Mouse (Mus musculus) bone marrow macrophage, adult 2 months (primary cell): Measurements from ENCODE around the gene Cs.

Source experiments
- CTCF ChIP-seq: IDR thresholded peaks from 2 replicates; pipeline ENCODE4 v1.5.1; 2012; ENCODE audit warnings: low read depth, mild to moderate bottlenecking, low read length, moderate library complexity
- POLR2A ChIP-seq: IDR thresholded peaks from 2 replicates; pipeline ENCODE4 v1.6.1; 2012; ENCODE audit warnings: mild to moderate bottlenecking, low read depth, low read length, borderline replicate concordance

DNA sequence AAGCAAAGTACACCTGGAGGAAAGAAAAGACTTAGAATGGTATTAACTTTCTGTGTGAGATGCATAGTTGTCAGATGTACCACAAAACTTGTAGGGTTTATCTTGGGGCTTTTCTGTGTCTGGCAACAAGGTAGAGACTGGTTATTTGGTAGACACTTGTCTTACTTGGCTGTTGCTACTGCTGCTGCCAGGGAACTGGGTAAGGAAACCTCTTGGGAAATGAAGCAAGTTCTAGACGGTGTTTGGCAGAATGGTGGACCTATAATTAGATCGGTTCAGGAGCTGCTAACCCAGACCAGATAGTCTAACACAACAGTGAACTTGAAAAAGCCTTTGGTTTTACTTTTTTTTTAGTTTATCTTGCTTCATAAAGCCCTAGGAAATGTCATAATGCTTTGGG lies 1.4 kb downstream of the Cs start:
- TF ChIP-seq CTCF: no peak
- TF ChIP-seq POLR2A: no peak
